Mouse (Mus musculus) neural tube, embryonic 11.5 days (tissue): Measurements from ENCODE around the gene 2810408A11Rik. TPM values are rescaled to one million over a fixed set of nuclear protein-coding genes. Genes with fewer than 3 reads are reported as not detected.

ENCODE experiments used
- ATAC-seq: fragments of 200-750 bp; cut with Nextera tagmentation; 2 replicates; pipeline ENCODE4 v1.8.0; 2017; ENCODE audit warnings: moderate number of reproducible peaks, mild to moderate bottlenecking, moderate TSS enrichment, moderate library complexity; ENCODE audit not compliant: insufficient read depth, low FRiP score, low TSS enrichment
- DNase-seq: peaks from one replicate; pipeline ENCODE4 v3.0.0-alpha.2; 2015; ENCODE audit warnings: low spot score
- H3K27ac ChIP-seq: fragments of 300-500 bp; sonication (generic); 2 replicates; pipeline ENCODE4 v1.5.1; 2014; ENCODE audit warnings: low read depth, mild to moderate bottlenecking, low read length
- H3K27me3 ChIP-seq: fragments of 300-500 bp; sonication (generic); 2 replicates; pipeline ENCODE4 v1.6.1; 2014; ENCODE audit warnings: mild to moderate bottlenecking, low read length, mixed read lengths; ENCODE audit not compliant: control insufficient read depth, insufficient read depth
- H3K36me3 ChIP-seq: fragments of 300-500 bp; sonication (generic); 2 replicates; pipeline ENCODE4 v1.6.1; 2014; ENCODE audit warnings: mild to moderate bottlenecking, low read length, moderate library complexity, mixed read lengths; ENCODE audit not compliant: control insufficient read depth, insufficient read depth
- H3K4me1 ChIP-seq: fragments of 300-500 bp; sonication (generic); 2 replicates; pipeline ENCODE4 v1.6.1; 2014; ENCODE audit warnings: low read length, mixed read lengths; ENCODE audit not compliant: control insufficient read depth, insufficient read depth
- H3K4me2 ChIP-seq: fragments of 300-500 bp; sonication (generic); 2 replicates; pipeline ENCODE4 v1.6.1; 2014; ENCODE audit warnings: low read depth, mild to moderate bottlenecking, moderate library complexity
- H3K4me3 ChIP-seq: fragments of 300-500 bp; sonication (generic); 2 replicates; pipeline ENCODE4 v1.5.1; 2014; ENCODE audit warnings: low read depth, low read length
- H3K9ac ChIP-seq: fragments of 300-500 bp; sonication (generic); 2 replicates; pipeline ENCODE4 v1.6.1; 2014; ENCODE audit warnings: mild to moderate bottlenecking, low read length
- H3K9me3 ChIP-seq: fragments of 300-500 bp; sonication (generic); 2 replicates; pipeline ENCODE4 v1.6.1; 2016; ENCODE audit warnings: low read length; ENCODE audit not compliant: control insufficient read depth
- WGBS: fragments of 180-500 bp; shearing (Covaris S2); extraction: QIAGEN DNeasy Blood & Tissue Kit; methylation state at CpG from one replicate; pipeline ENCODE4 v1.1.7; 2014; 5-methylcytosine and 5-hydroxymethylcytosine counted together
- polyA plus RNA-seq: library from polyadenylated mRNA; unstranded; fragments of >200 nt; fragmentation: Nextera tagmentation; extraction: Ambion mirVana; gene quantifications from 2 replicates; pipeline ENCODE4 v1.2.1, GENCODE M21; 2014

Gene 2810408A11Rik
- polyA plus RNA-seq, 1 experiment from 2014 or later = 15.1 TPM

DNA sequence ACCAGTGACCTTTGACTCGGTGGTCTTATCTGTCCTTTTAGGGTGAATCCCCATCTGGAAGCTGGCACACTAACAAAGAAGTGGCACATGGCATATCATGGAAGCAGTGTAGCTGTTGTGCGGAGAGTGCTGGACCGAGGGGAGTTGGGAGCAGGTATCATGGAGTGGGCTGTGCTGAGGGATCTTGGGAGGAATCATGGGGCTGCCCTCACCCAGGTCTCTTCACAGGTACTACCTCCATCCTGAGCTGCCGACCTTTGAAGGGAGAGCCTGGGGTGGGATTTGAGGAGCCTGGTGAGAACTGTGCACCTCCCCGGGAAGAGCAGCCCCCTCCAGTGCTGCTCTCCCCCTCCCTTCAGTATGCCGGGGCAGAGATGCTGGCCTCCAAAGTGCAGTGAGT is 10.9 kb upstream of the 2810408A11Rik start:
- no peak overlapping the region for H3K4me2 ChIP-seq
- no peaks in the 10 kb centered on the region for H3K9me3 ChIP-seq
- peaks cover 20% of the 10 kb centered on the region for H3K4me1 ChIP-seq
- no peak overlapping the region for H3K4me3 ChIP-seq
- no peak overlapping the region for H3K9ac ChIP-seq
- no peak overlapping the region for H3K27ac ChIP-seq
- no peaks in the 10 kb centered on the region for H3K27me3 ChIP-seq
- WGBS = 93% methylated on average over 6 of the region's 6 CpGs
- no peak for ATAC-seq
- no peak for DNase-seq
- H3K36me3 ChIP-seq = peaks cover 46% of the 10 kb centered on the region

DNA sequence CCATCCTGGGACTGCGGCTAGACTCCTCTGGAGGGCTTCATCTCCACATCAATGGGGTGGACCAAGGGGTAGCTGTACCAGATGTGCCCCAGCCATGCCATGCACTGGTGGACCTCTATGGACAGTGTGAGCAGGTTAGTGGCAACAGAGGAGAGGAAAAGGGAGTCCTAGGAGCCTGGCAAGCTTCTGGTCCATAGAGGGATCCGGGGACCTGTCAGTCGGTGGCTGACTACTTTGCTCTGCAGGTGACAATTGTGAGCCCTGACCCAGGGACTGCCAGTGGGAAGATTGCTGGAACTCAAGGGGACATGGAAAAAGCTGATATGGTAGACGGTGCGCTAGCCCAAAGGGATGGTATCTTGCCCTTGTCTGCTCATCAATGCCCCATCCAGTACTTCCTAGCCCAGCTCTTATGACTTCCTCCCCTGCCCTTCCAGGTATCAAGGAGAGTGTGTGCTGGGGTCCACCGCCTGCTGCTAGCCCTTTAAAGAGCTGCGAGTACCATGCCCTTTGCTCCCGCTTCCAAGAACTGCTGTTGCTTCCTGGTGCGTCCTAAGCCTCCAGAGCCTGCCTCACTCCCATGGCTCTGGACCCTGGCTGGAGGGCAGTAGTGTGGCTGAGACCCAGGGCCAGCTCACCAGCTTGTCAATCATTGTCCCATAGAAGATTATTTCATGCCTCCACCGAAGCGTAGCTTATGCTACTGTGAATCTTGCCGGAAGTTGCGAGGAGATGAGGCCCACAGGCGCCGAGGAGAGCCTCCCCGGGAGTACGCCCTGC is 10.2 kb upstream of the 2810408A11Rik start:
- H3K27me3 ChIP-seq = no peaks in the 10 kb centered on the region
- no peak overlapping the region for H3K9ac ChIP-seq
- H3K4me3 ChIP-seq = 0 out of 2 replicates have a peak overlapping the region, but pooled peaks have one; percentile 8
- H3K27ac ChIP-seq = no peak overlapping the region
- H3K4me2 ChIP-seq = no peak overlapping the region
- 92% methylated on average over 17 of the region's 17 CpGs for WGBS
- H3K36me3 ChIP-seq = peaks cover 48% of the 10 kb centered on the region
- DNase-seq = no peak
- no peaks in the 10 kb centered on the region for H3K9me3 ChIP-seq
- ATAC-seq = no peak
- H3K4me1 ChIP-seq = peaks cover 20% of the 10 kb centered on the region

DNA sequence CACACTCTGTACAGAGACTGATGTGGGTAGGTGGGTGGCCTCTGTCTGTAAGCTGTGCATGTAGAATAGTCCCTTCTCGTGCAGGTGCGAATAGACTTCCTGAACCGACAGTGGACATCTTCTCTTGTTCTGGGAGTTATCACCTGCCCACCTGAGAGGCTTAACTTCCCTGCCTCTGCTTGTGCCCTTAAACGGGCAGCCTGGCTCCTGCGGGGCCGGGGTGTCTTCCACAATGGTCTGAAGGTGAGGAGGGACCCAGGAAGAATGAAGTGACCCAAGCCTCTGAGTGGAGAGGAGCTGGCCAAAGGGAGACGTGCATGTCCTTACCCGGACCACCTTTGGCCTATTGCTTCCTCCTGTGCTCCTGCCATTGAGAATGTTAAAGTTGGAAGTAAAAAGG is 9.4 kb upstream of the 2810408A11Rik start:
- ATAC-seq = no peak
- Histone ChIP-seq H3K4me1 (peaks cover 14% of the 10 kb centered on the region), H3K9ac (no peak overlapping the region), H3K9me3 (no peaks in the 10 kb centered on the region), H3K36me3 (peaks cover 54% of the 10 kb centered on the region), H3K4me2 (no peak overlapping the region), H3K27ac (no peak overlapping the region), H3K27me3 (no peaks in the 10 kb centered on the region), H3K4me3 (no peak overlapping the region)
- DNase-seq = no peak
- WGBS = 97% methylated on average over 8 of the region's 8 CpGs

DNA sequence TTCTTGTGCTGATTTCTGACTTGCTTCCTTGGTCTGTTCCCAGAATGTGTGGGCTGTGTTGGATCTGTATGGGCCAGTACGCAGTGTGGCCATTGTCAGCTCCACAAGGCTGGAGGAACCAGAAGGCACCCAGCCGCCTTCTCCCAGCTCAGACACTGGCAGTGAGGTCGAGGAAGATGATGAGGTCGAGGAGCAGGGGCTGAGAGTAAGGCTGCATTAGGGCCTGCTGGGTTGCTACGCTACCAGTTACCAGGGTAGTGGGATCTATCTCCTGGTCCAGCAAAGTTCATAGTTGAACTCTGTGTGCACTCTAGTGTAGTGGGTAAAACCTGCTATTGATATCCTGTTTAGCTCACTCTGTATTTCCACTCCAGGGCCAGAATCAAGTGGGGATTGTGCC is 8.4 kb upstream of the 2810408A11Rik start:
- Histone ChIP-seq H3K9ac (no peak overlapping the region), H3K36me3 (peaks cover 58% of the 10 kb centered on the region), H3K4me2 (no peak overlapping the region), H3K27ac (no peak overlapping the region), H3K4me1 (peaks cover 5% of the 10 kb centered on the region; the same call in 1 of the 2 replicates), H3K9me3 (no peaks in the 10 kb centered on the region), H3K27me3 (no peaks in the 10 kb centered on the region), H3K4me3 (no peak overlapping the region)
- WGBS = 87% methylated on average over 5 of the region's 5 CpGs
- no peak for DNase-seq
- ATAC-seq = no peak

GRCm38 (mm10) chr11:69908645-69909044 is 7.9 kb upstream of the 2810408A11Rik start:
- Histone ChIP-seq H3K9me3 (no peaks in the 10 kb centered on the region), H3K4me3 (no peak overlapping the region), H3K9ac (no peak overlapping the region), H3K4me1 (peaks cover 5% of the 10 kb centered on the region; the same call in 1 of the 2 replicates), H3K27ac (no peak overlapping the region), H3K27me3 (no peaks in the 10 kb centered on the region), H3K36me3 (peaks cover 58% of the 10 kb centered on the region), H3K4me2 (no peak overlapping the region)
- whole genome bisulfite sequencing = 95% methylated on average over 11 of the region's 11 CpGs
- DNase-seq = no peak
- no peak for ATAC-seq

DNA sequence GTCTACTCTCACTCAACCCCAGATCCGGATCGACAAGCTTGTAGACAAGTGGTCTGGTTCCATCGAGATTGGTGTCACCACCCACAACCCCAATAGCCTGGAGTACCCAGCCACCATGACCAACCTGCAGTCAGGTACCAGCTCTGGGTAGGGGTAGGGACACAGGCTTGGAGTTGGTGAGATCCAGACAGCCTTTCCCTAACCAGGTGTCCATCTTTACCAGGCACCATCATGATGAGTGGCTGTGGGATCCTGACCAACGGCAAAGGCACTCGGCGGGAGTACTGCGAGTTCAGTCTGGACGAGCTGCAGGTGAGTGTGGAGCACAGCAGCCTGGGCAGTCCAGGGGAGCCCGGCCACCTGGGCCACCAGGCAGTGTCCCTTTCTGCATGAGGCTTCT is 3.5 kb upstream of the 2810408A11Rik start:
- no peak overlapping the region for H3K4me2 ChIP-seq
- H3K9me3 ChIP-seq = no peaks in the 10 kb centered on the region
- peaks cover 10% of the 10 kb centered on the region for H3K4me1 ChIP-seq
- DNase-seq (no peak), ATAC-seq (no peak)
- peaks cover 39% of the 10 kb centered on the region for H3K36me3 ChIP-seq
- 95% methylated on average over 9 of the region's 9 CpGs for WGBS
- no peak overlapping the region for H3K27ac ChIP-seq
- no peak overlapping the region for H3K4me3 ChIP-seq
- no peak overlapping the region for H3K9ac ChIP-seq
- no peaks in the 10 kb centered on the region for H3K27me3 ChIP-seq

- H3K4me3 ChIP-seq = peak overlapping the region; percentile 96; the same call in 1 of the 2 replicates
- H3K4me1 ChIP-seq = peaks cover 10% of the 10 kb centered on the region
- ATAC-seq (no peak), DNase-seq (no peak)
- no peaks in the 10 kb centered on the region for H3K27me3 ChIP-seq
- peaks cover 31% of the 10 kb centered on the region for H3K36me3 ChIP-seq
- H3K27ac ChIP-seq = no peak overlapping the region
- H3K4me2 ChIP-seq = peak overlapping the region; percentile 98
- H3K9me3 ChIP-seq = no peaks in the 10 kb centered on the region
- 0 out of 2 replicates have a peak overlapping the region, but pooled peaks have one; percentile 98 for H3K9ac ChIP-seq
- 90% methylated on average over 13 of the region's 13 CpGs for WGBS
Observed at GRCm38 (mm10) chr11:69902972-69903371, 2.2 kb upstream of the 2810408A11Rik start.

DNA sequence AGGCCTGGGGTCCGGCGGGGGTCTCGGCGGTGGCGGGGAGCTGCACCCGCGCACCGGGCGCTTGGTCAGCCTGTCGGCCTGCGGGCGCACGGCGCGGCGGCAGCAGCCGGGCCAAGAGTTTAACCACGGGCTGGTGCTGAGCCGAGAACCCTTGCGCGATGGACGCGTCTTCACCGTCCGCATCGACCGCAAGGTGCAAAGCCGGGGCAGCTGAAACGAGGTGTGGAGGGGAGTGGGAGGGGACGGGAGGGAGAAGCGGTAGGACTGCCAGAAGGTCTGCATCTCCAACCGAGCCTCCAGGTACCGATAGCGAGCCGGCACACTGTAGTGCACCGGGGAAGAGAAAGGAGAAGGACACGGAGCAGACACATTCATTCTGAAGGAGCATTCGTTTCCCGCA is 1.2 kb upstream of the 2810408A11Rik start:
- H3K36me3 ChIP-seq = peaks cover 22% of the 10 kb centered on the region
- DNase-seq = peak; percentile 23
- peaks cover 10% of the 10 kb centered on the region for H3K4me1 ChIP-seq
- H3K9ac ChIP-seq = peak overlapping the region; percentile 98
- H3K4me2 ChIP-seq = peak overlapping the region; percentile 98
- H3K4me3 ChIP-seq = peak overlapping the region; percentile 96
- ATAC-seq = no peak; the same call in 1 of the 2 replicates
- peak overlapping the region; percentile 95 for H3K27ac ChIP-seq
- no peaks in the 10 kb centered on the region for H3K9me3 ChIP-seq
- no peaks in the 10 kb centered on the region for H3K27me3 ChIP-seq
- WGBS = under 1% methylated on average over 37 of the region's 39 CpGs

DNA sequence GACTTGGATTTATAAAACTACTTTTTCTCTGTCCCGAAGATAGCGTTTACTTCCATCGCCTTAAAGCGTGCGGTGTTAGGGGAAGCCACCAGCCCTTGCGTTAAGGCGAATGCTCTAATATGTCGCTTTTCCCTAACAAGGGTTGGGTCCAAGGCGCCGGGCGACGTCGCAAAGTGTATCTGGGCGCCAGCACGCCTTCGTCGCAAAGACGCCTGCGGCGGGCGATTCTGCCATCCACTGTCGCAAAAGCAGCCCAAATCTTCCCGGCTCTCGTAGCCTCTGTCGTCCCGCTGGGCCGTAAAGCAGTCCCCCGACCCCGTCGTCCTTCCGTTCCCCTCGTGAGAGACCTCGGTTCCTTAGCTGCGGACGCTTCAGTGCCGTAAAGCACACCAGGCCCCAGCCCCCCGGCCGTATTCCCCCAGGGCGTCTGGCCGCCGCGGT is 639 bp upstream of the 2810408A11Rik start:
- Histone ChIP-seq H3K4me3 (peak overlapping the region; percentile 96), H3K9me3 (no peaks in the 10 kb centered on the region), H3K27ac (peak overlapping the region; percentile 95), H3K4me2 (peak overlapping the region; percentile 98), H3K27me3 (no peaks in the 10 kb centered on the region), H3K4me1 (peaks cover 10% of the 10 kb centered on the region), H3K9ac (peak overlapping the region; percentile 98), H3K36me3 (peaks cover 16% of the 10 kb centered on the region)
- peak; percentile 97 for DNase-seq
- WGBS = under 1% methylated on average over 42 of the region's 42 CpGs
- peak; percentile 72 for ATAC-seq
